Mouse (Mus musculus) activated CD4-positive, CD25-positive, alpha-beta regulatory T cell (primary cell): ENCODE measurements around the gene Myrf. TPM values are rescaled to one million over a fixed set of nuclear protein-coding genes. Genes with fewer than 3 reads are reported as not detected.

Experiments
- polyA plus RNA-seq, 2 experiments: library from polyadenylated mRNA; unstranded; fragments of 100-300 nt; shearing (Covaris generic); gene quantifications; one replicate each; pipeline ENCODE4 v1.2.1; 2017

Gene Myrf
- under 1 TPM; 0.06 to 0.27 TPM for polyA plus RNA-seq

GRCm38 (mm10) chr19:10240654-10241305 is at the start of gene Myrf:
Myrf (minus strand) TSS chr19:10240748.

GRCm38 (mm10) chr19:10203848-10204615 is 36.5 kb downstream of the Myrf start, which contains the start of the genes Tmem258 and Fen1:
Tmem258 (plus strand) TSS chr19:10204014.
Fen1 (minus strand) TSS chr19:10204169.

GRCm38 (mm10) chr19:10182670-10183298 is 57.8 kb downstream of the Myrf start, which contains the start of gene Fads1:
Fads1 (plus strand) TSS chr19:10182888.

Other genes starting within 250 kb of the Myrf start
- not detected for gene Best1, start 239.1 kb downstream of the Myrf start, polyA plus RNA-seq
- gene Rab3il1, start 239.1 kb downstream of the Myrf start, polyA plus RNA-seq, result 1 to 10 TPM; 1.3 to 2.2 TPM
- gene Fads3, start 199.2 kb downstream of the Myrf start, polyA plus RNA-seq, result under 1 TPM in 1 of 2 experiments, not detected in 1; 0.14 TPM
- gene Fads2, start 139.0 kb downstream of the Myrf start, polyA plus RNA-seq, result under 1 TPM; 0.07 to 0.31 TPM
- 1 to 10 TPM; 4.6 to 7.1 TPM for gene Fads1, start 57.9 kb downstream of the Myrf start, polyA plus RNA-seq
- 100 to 1,000 TPM; 330 to 343 TPM for gene Tmem258, start 36.7 kb downstream of the Myrf start, polyA plus RNA-seq
- gene Fen1, start 36.6 kb downstream of the Myrf start, polyA plus RNA-seq, result 10 to 100 TPM; 41.2 to 58.2 TPM
- gene Dagla, start 64.1 kb upstream of the Myrf start, polyA plus RNA-seq, result under 1 TPM; 0.14 to 0.18 TPM
- under 1 TPM in 1 of 2 experiments, not detected in 1; 0.17 TPM for gene Syt7, start 148.3 kb upstream of the Myrf start, polyA plus RNA-seq
- not detected for gene Lrrc10b, start 216.7 kb upstream of the Myrf start, polyA plus RNA-seq
- under 1 TPM in 1 of 2 experiments, not detected in 1; 0.17 TPM for gene Ppp1r32, start 242.2 kb upstream of the Myrf start, polyA plus RNA-seq